Mouse (Mus musculus) liver, adult 2 months (tissue): ENCODE data around the gene Apol7e.

ENCODE experiments used
- CTCF ChIP-seq: fragments of 200-500 bp; IDR thresholded peaks from 2 replicates; pipeline ENCODE4 v1.5.1; 2011; ENCODE audit warnings: low read depth, low read length, control low read depth
- POLR2A ChIP-seq: fragments of 200-500 bp; IDR thresholded peaks from 2 replicates; pipeline ENCODE4 v1.6.1; 2011; ENCODE audit warnings: low read length, control low read depth; ENCODE audit not compliant: insufficient read depth; ENCODE audit errors: extremely low read depth

DNA sequence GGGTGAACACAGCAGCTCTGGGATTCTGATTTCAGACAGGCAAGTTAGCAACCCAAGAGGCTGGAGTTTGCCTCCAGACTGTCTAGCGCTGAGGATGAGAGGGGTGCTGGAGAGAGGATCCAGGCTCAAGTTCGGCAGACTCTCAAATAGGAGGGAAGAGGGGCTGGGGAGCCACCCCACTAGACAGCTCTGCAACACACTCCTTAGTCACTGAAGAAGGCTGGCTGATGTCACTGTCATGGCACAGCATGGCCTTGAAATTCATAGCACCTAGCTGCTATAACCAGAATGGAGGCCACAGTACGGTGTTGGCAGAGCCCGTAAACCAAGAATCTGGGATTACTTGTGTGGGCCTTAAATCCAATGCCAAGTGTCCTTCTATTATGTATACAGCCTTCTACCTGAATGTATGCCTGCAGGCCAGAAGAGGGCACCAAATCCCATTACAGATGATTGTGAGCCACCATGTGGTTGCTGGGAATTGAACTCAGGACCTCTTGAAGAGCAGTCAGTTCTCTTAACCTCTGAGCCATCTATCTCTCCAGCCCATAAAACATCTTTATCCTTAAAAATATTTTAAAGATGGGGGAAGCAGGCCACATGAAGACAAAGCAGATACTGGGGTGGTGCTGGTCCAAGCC is 59.0 kb downstream of the Apol7e start:
- no peak for TF ChIP-seq CTCF
- TF ChIP-seq POLR2A: no peak
